Mouse (Mus musculus) heart, adult 2 months (tissue): ENCODE measurements around the gene Cadm1. TPM values are rescaled to one million over a fixed set of nuclear protein-coding genes. Genes with fewer than 3 reads are reported as not detected.

Source experiments
- DNase-seq, 2 experiments: peaks; one replicate each; pipeline ENCODE4 v3.0.0; 2021
- H3K27ac ChIP-seq: fragments of 200-600 bp; 2 replicates; pipeline ENCODE4 v1.8.1; 2022
- H3K27me3 ChIP-seq: fragments of 200-500 bp; 2 replicates; pipeline ENCODE4 v1.6.1; 2012; ENCODE audit warnings: mild to moderate bottlenecking, low read length, inconsistent platforms, mixed read lengths; ENCODE audit not compliant: control insufficient read depth, insufficient read depth
- H3K36me3 ChIP-seq: fragments of 200-500 bp; 2 replicates; pipeline ENCODE4 v1.6.1; 2012; ENCODE audit warnings: low read length, inconsistent platforms; ENCODE audit not compliant: control insufficient read depth, insufficient read depth
- H3K4me1 ChIP-seq: fragments of 200-500 bp; 2 replicates; pipeline ENCODE4 v1.6.1; 2011; ENCODE audit warnings: low read length; ENCODE audit not compliant: control insufficient read depth, insufficient read depth
- H3K4me3 ChIP-seq: fragments of 200-600 bp; 2 replicates; pipeline ENCODE4 v1.8.1; 2022
- H3K79me2 ChIP-seq: fragments of 200-500 bp; replicated peaks from 2 replicates; pipeline ENCODE4 v1.6.1; 2012; ENCODE audit warnings: mild to moderate bottlenecking, inconsistent platforms, low read length, moderate library complexity, mixed read lengths; ENCODE audit not compliant: control insufficient read depth, insufficient read depth
- H3K9ac ChIP-seq: fragments of 200-500 bp; 2 replicates; pipeline ENCODE4 v1.6.1; 2012; ENCODE audit warnings: low read depth, mild to moderate bottlenecking, control low read depth, inconsistent platforms, low read length, mixed read lengths
- CTCF ChIP-seq: fragments of 200-600 bp; IDR thresholded peaks from 2 replicates; pipeline ENCODE4 v1.8.1; 2022; ENCODE audit warnings: antibody characterized with exemption, mild to moderate bottlenecking, moderate library complexity
- EP300 ChIP-seq: fragments of 200-500 bp; IDR thresholded peaks from 2 replicates; pipeline ENCODE4 v1.6.1; 2011; ENCODE audit warnings: low read depth, low read length, control low read depth; ENCODE audit not compliant: insufficient read depth
- POLR2A ChIP-seq: fragments of 200-500 bp; IDR thresholded peaks from 2 replicates; pipeline ENCODE4 v1.6.1; 2011; ENCODE audit warnings: mild to moderate bottlenecking, low read depth, low read length, control low read depth; ENCODE audit not compliant: insufficient read depth
- WGBS: fragments of 180-500 bp; shearing (Covaris S2); methylation state at CpG from one replicate; pipeline ENCODE4 v1.1.7; 2018; 5-methylcytosine and 5-hydroxymethylcytosine counted together
- intact Hi-C: fragments of 180-260 bp; cut with DNase I; formaldehyde crosslinking; loops from one replicate; pipeline ENCODE4 v1.15.1; 2025
- polyA plus RNA-seq: library from polyadenylated mRNA; depleted of rRNA; stranded (reverse); fragments of >200 nt; gene quantifications from 2 replicates; pipeline ENCODE4 v1.2.3, GENCODE M21; 2012
- total RNA-seq, 2 experiments: library from RNA; stranded (reverse); gene quantifications; 2 replicates each; pipeline ENCODE4 v1.2.3; 2021

Gene Cadm1
- total and polyA plus RNA-seq, 3 experiments = 1.6 to 2.6 (median 2.4) TPM

GRCm38 (mm10) chr9:47895121-47895520 lies 365.1 kb downstream of the Cadm1 start:
- Histone ChIP-seq H3K4me3 (no peak overlapping the region), H3K27me3 (no peaks in the 10 kb centered on the region; the same call in 1 of the 2 replicates), H3K79me2 (no peaks in the 10 kb centered on the region), H3K27ac (no peak overlapping the region), H3K4me1 (no peaks in the 10 kb centered on the region), H3K9ac (no peak overlapping the region), H3K36me3 (no peaks in the 10 kb centered on the region)
- DNase-seq = no peak
- WGBS = 31% methylated on average over 9 of the region's 9 CpGs
- intact Hi-C loops = no loop called here
- TF ChIP-seq POLR2A (no peak), EP300 (no peak), CTCF (no peak)

DNA sequence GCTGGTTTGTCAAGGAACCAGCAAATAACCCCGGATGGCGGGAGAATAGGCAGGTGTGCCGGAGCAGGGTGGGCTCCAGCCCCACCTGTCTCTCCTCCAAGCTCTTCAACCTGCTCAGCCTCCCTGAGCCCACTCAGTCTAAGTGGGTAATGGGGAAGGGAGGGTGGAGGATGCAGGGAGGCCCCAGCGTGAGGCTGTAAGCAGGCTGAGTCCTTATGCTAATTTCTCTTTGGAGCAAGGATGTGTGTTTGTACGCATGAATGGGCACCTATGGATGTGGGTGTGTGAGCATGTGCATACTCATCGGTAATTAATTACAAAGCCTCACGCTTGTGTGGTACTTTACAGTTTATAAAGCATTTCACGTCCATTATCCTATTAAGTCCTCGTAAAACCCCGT lies 370.8 kb downstream of the Cadm1 start:
- Histone ChIP-seq H3K4me3 (no peak overlapping the region), H3K4me1 (no peaks in the 10 kb centered on the region), H3K9ac (no peak overlapping the region), H3K79me2 (no peaks in the 10 kb centered on the region), H3K27me3 (no peaks in the 10 kb centered on the region), H3K27ac (no peak overlapping the region), H3K36me3 (no peaks in the 10 kb centered on the region)
- 82% methylated on average over 10 of the region's 10 CpGs for WGBS
- intact Hi-C loops = no loop called here
- DNase-seq = no peak
- TF ChIP-seq POLR2A (no peak), EP300 (no peak), CTCF (no peak)

GRCm38 (mm10) chr9:47903661-47904060 lies 373.7 kb downstream of the Cadm1 start:
- H3K4me1 ChIP-seq = no peaks in the 10 kb centered on the region
- H3K79me2 ChIP-seq = no peaks in the 10 kb centered on the region
- H3K27me3 ChIP-seq = no peaks in the 10 kb centered on the region
- no peaks in the 10 kb centered on the region for H3K36me3 ChIP-seq
- DNase-seq = no peak
- 63% methylated on average over 7 of the region's 7 CpGs for WGBS
- no peak for TF ChIP-seq EP300
- TF ChIP-seq CTCF = no peak
- no peak for TF ChIP-seq POLR2A
- no peak overlapping the region for H3K9ac ChIP-seq
- H3K4me3 ChIP-seq = no peak overlapping the region
- no peak overlapping the region for H3K27ac ChIP-seq
- intact Hi-C loops = no loop called here

DNA sequence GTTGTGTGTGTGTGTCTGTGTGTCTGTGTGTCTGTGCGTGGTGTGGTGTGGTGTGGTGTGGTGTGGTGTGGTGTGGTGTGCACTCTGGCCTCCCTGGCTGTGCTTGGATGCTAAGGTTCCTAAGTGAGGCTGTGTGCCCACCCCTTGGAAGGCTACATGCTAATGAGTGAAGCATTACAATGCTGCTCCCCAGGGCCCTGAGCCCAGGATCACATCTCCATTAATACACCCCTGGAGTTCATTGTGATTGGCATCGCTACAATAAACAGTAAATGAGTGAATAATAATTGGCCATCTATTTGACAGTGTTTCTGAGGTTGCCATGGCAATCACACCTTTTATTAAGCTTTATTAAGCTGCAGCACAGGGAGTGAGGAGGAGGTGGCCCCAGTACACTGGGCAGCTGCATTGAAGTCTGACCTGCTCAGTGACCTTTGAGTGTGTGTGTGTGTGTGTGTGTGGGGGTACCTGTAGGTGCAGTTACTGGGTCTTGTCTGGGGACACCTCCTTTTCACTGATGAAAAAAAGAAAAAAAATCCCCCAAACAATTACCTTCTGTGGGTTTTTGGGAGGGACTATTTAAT lies 374.5 kb downstream of the Cadm1 start:
- H3K4me1 ChIP-seq = no peaks in the 10 kb centered on the region
- H3K4me3 ChIP-seq = no peak overlapping the region
- no peak overlapping the region for H3K27ac ChIP-seq
- no peaks in the 10 kb centered on the region for H3K79me2 ChIP-seq
- 80% methylated on average over 2 of the region's 2 CpGs for WGBS
- intact Hi-C loops = no loop called here
- no peaks in the 10 kb centered on the region for H3K27me3 ChIP-seq
- no peaks in the 10 kb centered on the region for H3K36me3 ChIP-seq
- H3K9ac ChIP-seq = no peak overlapping the region
- TF ChIP-seq EP300 = no peak
- TF ChIP-seq CTCF = no peak
- no peak for TF ChIP-seq POLR2A
- DNase-seq = no peak

DNA sequence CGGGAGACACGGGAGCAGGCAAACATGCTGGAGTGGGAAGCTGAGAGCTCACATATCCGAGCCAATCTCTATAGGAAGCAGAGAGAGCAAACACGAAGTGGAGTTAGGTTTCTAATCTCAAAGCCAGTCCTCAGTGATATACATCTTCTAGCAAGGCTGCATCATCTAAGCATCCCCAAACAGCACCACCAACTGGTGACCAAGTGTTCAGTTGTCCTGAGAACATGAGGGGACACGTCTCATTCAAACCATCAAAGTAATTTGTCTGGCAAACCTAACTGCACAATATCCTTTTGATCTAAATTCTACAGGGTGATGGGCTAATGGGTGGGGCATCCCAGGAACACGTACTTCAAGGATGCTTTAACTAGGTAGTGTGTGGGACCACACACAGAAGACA lies 376.5 kb downstream of the Cadm1 start:
- H3K4me1 ChIP-seq = no peaks in the 10 kb centered on the region
- no peak overlapping the region for H3K27ac ChIP-seq
- no peaks in the 10 kb centered on the region for H3K27me3 ChIP-seq
- intact Hi-C loops = no loop called here
- H3K79me2 ChIP-seq = no peaks in the 10 kb centered on the region
- TF ChIP-seq EP300 = no peak
- no peak for TF ChIP-seq CTCF
- TF ChIP-seq POLR2A = no peak
- no peak overlapping the region for H3K9ac ChIP-seq
- H3K36me3 ChIP-seq = no peaks in the 10 kb centered on the region
- H3K4me3 ChIP-seq = no peak overlapping the region
- 59% methylated on average over 6 of the region's 6 CpGs for WGBS
- DNase-seq = no peak
